Mouse (Mus musculus) stomach, embryonic 16.5 days (tissue): ENCODE measurements around the gene Tm9sf4. TPM values are rescaled to one million over a fixed set of nuclear protein-coding genes. Genes with fewer than 3 reads are reported as not detected.

ENCODE experiments used
- ATAC-seq: fragments of 200-750 bp; cut with Nextera tagmentation; 2 replicates; pipeline ENCODE4 v1.8.0; 2017; ENCODE audit warnings: moderate number of reproducible peaks, moderate TSS enrichment; ENCODE audit not compliant: insufficient read depth, low FRiP score
- H3K27ac ChIP-seq: fragments of 300-500 bp; sonication (generic); 2 replicates; pipeline ENCODE4 v1.5.1; 2014; ENCODE audit warnings: low read length
- H3K27me3 ChIP-seq: fragments of 300-500 bp; sonication (generic); 2 replicates; pipeline ENCODE4 v1.6.1; 2014; ENCODE audit warnings: low read length, control low read depth, mixed read lengths; ENCODE audit not compliant: control insufficient read depth, insufficient read depth
- H3K36me3 ChIP-seq: fragments of 300-500 bp; sonication (generic); 2 replicates; pipeline ENCODE4 v1.6.1; 2014; ENCODE audit warnings: low read length; ENCODE audit not compliant: control insufficient read depth, insufficient read depth
- H3K4me1 ChIP-seq: fragments of 300-500 bp; sonication (generic); 2 replicates; pipeline ENCODE4 v1.6.1; 2014; ENCODE audit warnings: low read length, control low read depth, mixed read lengths; ENCODE audit not compliant: control insufficient read depth, insufficient read depth
- H3K4me2 ChIP-seq: fragments of 300-500 bp; sonication (generic); 2 replicates; pipeline ENCODE4 v1.6.1; 2014; ENCODE audit warnings: low read depth, low read length, mixed read lengths
- H3K4me3 ChIP-seq: fragments of 300-500 bp; sonication (generic); replicated peaks from 2 replicates; pipeline ENCODE4 v1.5.1; 2014; ENCODE audit warnings: mild to moderate bottlenecking, low read length
- H3K9ac ChIP-seq: fragments of 300-500 bp; sonication (generic); 2 replicates; pipeline ENCODE4 v1.6.1; 2014; ENCODE audit warnings: low read length
- H3K9me3 ChIP-seq: fragments of 300-500 bp; sonication (generic); replicated peaks from 2 replicates; pipeline ENCODE4 v1.6.1; 2016; ENCODE audit warnings: low read length, control low read depth; ENCODE audit not compliant: control insufficient read depth
- WGBS: fragments of 180-500 bp; shearing (Covaris S2); extraction: QIAGEN DNeasy Blood & Tissue Kit; methylation state at CpG from one replicate; pipeline ENCODE4 v1.1.7; 2014; 5-methylcytosine and 5-hydroxymethylcytosine counted together
- polyA plus RNA-seq: library from polyadenylated mRNA; unstranded; fragments of >200 nt; fragmentation: Nextera tagmentation; extraction: Ambion mirVana; gene quantifications from 2 replicates; pipeline ENCODE4 v1.2.1, GENCODE M21; 2015

The Tm9sf4 gene
- polyA plus RNA-seq, 1 experiment from 2014 or later, result 86.7 TPM

DNA sequence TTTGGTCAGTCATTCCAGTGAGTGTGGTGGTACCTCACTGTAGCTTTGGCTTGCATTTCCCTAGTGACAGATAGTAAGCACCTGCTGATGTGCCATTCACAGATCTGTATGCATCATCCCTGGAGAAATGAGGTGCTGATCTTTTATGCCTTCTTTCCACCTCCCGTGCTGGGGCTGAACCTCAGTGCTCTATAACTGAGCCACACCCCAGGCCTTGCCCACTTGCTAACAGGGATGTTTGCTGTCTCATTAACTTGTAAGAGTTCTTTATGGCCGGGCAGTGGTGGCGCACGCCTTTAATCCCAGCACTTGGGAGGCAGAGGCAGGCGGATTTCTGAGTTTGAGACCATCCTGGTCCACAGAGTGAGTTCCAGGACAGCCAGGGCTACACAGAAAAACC lies 10.9 kb downstream of the Tm9sf4 start:
- Histone ChIP-seq H3K36me3 (no peaks in the 10 kb centered on the region), H3K4me3 (no peak overlapping the region), H3K27me3 (no peaks in the 10 kb centered on the region), H3K27ac (no peak overlapping the region), H3K4me2 (no peak overlapping the region), H3K9me3 (no peaks in the 10 kb centered on the region), H3K4me1 (peaks cover 14% of the 10 kb centered on the region), H3K9ac (no peak overlapping the region)
- ATAC-seq, result no peak
- 88% methylated on average over 5 of the region's 5 CpGs for WGBS

- Histone ChIP-seq H3K27me3 (no peaks in the 10 kb centered on the region), H3K9ac (no peak overlapping the region), H3K4me3 (no peak overlapping the region), H3K27ac (no peak overlapping the region), H3K36me3 (no peaks in the 10 kb centered on the region), H3K4me2 (no peak overlapping the region), H3K9me3 (no peaks in the 10 kb centered on the region), H3K4me1 (0 out of 2 replicates have a peak, but pooled peaks cover 3% of the 10 kb centered on the region)
- WGBS, result 59% methylated on average over 8 of the region's 8 CpGs
- ATAC-seq, result no peak
Measured at GRCm38 (mm10) chr2:153175995-153176570, 15.0 kb downstream of the Tm9sf4 start.

DNA sequence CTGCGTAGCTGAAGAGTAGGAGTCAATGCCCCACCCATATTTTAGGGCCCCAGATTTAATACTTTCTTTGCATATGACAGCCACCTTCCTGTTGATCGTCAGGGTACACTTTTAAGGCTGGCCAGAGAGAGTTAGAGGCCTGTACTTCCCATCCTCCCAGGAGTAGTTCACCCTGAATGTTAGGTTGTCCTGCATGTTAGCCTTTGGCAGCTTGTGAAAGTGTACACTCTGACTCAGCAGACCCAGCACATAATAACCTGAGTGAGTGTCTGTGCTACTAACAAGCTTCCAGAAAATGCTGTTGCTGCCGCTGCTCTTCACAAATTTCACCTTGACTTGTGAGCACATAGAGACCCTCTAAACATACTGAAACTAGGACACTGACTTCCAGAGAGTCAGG lies 16.1 kb downstream of the Tm9sf4 start:
- Histone ChIP-seq H3K4me2 (no peak overlapping the region), H3K36me3 (no peaks in the 10 kb centered on the region), H3K27ac (no peak overlapping the region), H3K4me3 (no peak overlapping the region), H3K4me1 (0 out of 2 replicates have a peak, but pooled peaks cover 3% of the 10 kb centered on the region), H3K9me3 (no peaks in the 10 kb centered on the region), H3K9ac (no peak overlapping the region), H3K27me3 (no peaks in the 10 kb centered on the region)
- 86% methylated on average over 3 of the region's 3 CpGs for WGBS
- no peak for ATAC-seq

- no peak overlapping the region for H3K4me3 ChIP-seq
- no peak overlapping the region for H3K4me2 ChIP-seq
- H3K27ac ChIP-seq, result no peak overlapping the region
- H3K27me3 ChIP-seq, result no peaks in the 10 kb centered on the region
- WGBS, result 78% methylated on average over 10 of the region's 10 CpGs
- no peaks in the 10 kb centered on the region for H3K36me3 ChIP-seq
- no peaks in the 10 kb centered on the region for H3K9me3 ChIP-seq
- ATAC-seq, result no peak
- H3K4me1 ChIP-seq, result 0 out of 2 replicates have a peak, but pooled peaks cover 3% of the 10 kb centered on the region
- H3K9ac ChIP-seq, result no peak overlapping the region
Measured at GRCm38 (mm10) chr2:153179126-153179860, 18.2 kb downstream of the Tm9sf4 start.

GRCm38 (mm10) chr2:153179961-153180360 lies 18.9 kb downstream of the Tm9sf4 start:
- H3K36me3 ChIP-seq, result no peaks in the 10 kb centered on the region
- H3K4me3 ChIP-seq, result no peak overlapping the region
- no peak overlapping the region for H3K4me2 ChIP-seq
- no peak for ATAC-seq
- H3K27ac ChIP-seq, result no peak overlapping the region
- H3K9me3 ChIP-seq, result no peaks in the 10 kb centered on the region
- no peak overlapping the region for H3K9ac ChIP-seq
- 85% methylated on average over 3 of the region's 3 CpGs for WGBS
- no peaks in the 10 kb centered on the region for H3K27me3 ChIP-seq
- 0 out of 2 replicates have a peak, but pooled peaks cover 3% of the 10 kb centered on the region for H3K4me1 ChIP-seq

DNA sequence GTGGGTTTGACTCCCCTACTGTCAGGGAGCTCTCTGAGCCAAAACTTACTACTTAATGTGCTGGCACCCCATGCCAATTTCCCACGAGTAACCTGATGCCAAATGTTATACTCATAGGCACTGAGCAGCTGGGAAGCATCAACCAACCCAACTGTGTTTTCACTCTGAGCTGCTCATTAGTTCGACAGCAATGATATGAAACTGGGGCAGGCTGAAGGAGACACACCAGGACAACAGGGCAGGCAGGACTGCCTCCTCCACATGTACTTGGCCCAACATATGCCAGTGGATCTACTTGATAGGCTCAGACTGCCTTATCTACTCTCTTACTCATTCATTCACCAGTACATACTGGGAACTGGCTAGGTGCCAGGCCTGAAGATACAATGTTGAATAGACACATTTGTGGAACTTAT lies 25.1 kb downstream of the Tm9sf4 start:
- ATAC-seq, result peak; percentile 53; the same call in 1 of the 2 replicates
- H3K27me3 ChIP-seq, result no peaks in the 10 kb centered on the region

DNA sequence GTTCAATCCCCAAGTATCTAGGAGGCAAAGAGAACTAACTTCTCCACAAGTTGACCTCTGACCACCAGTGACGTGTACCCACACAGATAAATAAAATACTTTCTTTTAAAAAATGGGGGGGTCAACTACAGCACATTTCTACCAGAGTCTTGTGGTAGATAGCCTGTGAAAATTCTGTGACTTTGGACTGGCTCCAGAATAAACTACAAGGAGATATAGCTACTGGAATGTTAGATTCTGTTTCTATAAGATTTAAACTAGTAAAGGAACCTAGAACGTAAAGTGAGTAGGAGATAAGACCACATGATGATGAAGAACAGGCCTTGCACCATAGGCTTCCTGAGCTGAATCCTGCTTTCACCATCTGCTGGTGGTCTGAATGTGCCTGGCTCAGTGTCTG lies 26.7 kb downstream of the Tm9sf4 start:
- Histone ChIP-seq H3K9ac (no peak overlapping the region), H3K36me3 (peaks cover 21% of the 10 kb centered on the region), H3K27ac (no peak overlapping the region), H3K9me3 (no peaks in the 10 kb centered on the region), H3K4me2 (no peak overlapping the region), H3K4me3 (no peak overlapping the region), H3K4me1 (no peaks in the 10 kb centered on the region), H3K27me3 (no peaks in the 10 kb centered on the region)
- ATAC-seq, result no peak
- WGBS, result 87% methylated on average over 2 of the region's 2 CpGs

More for the DNA sequence above, 25.1 kb downstream of the Tm9sf4 start:
- Histone ChIP-seq H3K4me2 (no peak overlapping the region), H3K4me1 (no peaks in the 10 kb centered on the region), H3K36me3 (peaks cover 18% of the 10 kb centered on the region), H3K9me3 (no peaks in the 10 kb centered on the region), H3K9ac (no peak overlapping the region), H3K4me3 (no peak overlapping the region), H3K27ac (no peak overlapping the region)
- 57% methylated on average over 2 of the region's 2 CpGs for WGBS

GRCm38 (mm10) chr2:153191242-153191641 lies 30.1 kb downstream of the Tm9sf4 start:
- no peaks in the 10 kb centered on the region for H3K4me1 ChIP-seq
- H3K36me3 ChIP-seq, result peaks cover 38% of the 10 kb centered on the region
- H3K9ac ChIP-seq, result no peak overlapping the region
- WGBS, result 69% methylated on average over 2 of the region's 2 CpGs
- no peak overlapping the region for H3K4me2 ChIP-seq
- ATAC-seq, result no peak
- no peak overlapping the region for H3K27ac ChIP-seq
- H3K4me3 ChIP-seq, result no peak overlapping the region
- H3K27me3 ChIP-seq, result no peaks in the 10 kb centered on the region
- H3K9me3 ChIP-seq, result no peaks in the 10 kb centered on the region

DNA sequence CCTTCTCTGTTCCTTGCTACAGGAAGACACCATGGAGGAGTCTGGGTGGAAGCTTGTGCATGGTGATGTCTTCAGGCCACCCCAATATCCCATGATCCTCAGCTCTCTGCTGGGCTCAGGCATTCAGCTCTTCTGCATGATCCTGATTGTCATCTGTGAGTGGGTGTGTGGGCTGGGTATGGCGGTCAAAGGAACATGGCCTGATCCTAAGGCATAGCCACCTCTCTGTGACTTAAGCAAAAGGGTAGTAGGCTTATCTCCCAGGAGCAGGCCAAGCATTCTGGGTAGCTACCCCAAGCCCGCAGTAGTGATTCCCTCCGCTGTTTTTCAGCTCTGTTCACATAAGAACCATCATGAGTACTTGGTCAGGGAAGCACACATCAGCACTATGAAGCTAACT lies 33.2 kb downstream of the Tm9sf4 start:
- H3K9me3 ChIP-seq, result no peaks in the 10 kb centered on the region
- no peak for ATAC-seq
- WGBS, result 97% methylated on average over 3 of the region's 3 CpGs
- H3K27ac ChIP-seq, result no peak overlapping the region
- no peak overlapping the region for H3K9ac ChIP-seq
- H3K4me3 ChIP-seq, result no peak overlapping the region
- H3K27me3 ChIP-seq, result no peaks in the 10 kb centered on the region
- peaks cover 35% of the 10 kb centered on the region for H3K36me3 ChIP-seq
- no peak overlapping the region for H3K4me2 ChIP-seq
- no peaks in the 10 kb centered on the region for H3K4me1 ChIP-seq
